Comparison of ENCODE assay signal across 12 mouse cellular contexts in genomic region chr19:32194074-32194473, GRCm38 (mm10).
"Had no signal": no experiment of that assay in that cellular context is flagged by ENCODE, and none has a peak within 500 bp of the region (broad histone marks: within the 10 kb centered on the region; RNA-seq: fewer than 3 reads in every experiment).

No protein-coding gene starts in this region.

- H3K27ac ChIP-seq: intestine, embryonic 15.5 days; layer of hippocampus, adult 2 months; limb, embryonic 10.5 days; liver, embryonic 15.5 days; midbrain, embryonic 13.5 days had no signal

- DNase-seq: kidney, postnatal 4 days; lung, adult 2 months; lung, postnatal 36 days; right cerebral cortex, postnatal 14 days; thymus, postnatal 36 days had no signal

- H3K36me3 ChIP-seq: intestine, embryonic 15.5 days; limb, embryonic 10.5 days; midbrain, embryonic 13.5 days had no signal

- H3K9me3 ChIP-seq: intestine, embryonic 15.5 days; limb, embryonic 10.5 days; liver, embryonic 15.5 days; midbrain, embryonic 13.5 days had no signal

- H3K4me1 ChIP-seq: intestine, embryonic 15.5 days had no signal

- H3K4me3 ChIP-seq: intestine, embryonic 15.5 days; layer of hippocampus, adult 2 months; limb, embryonic 10.5 days; liver, embryonic 15.5 days; midbrain, embryonic 13.5 days had no signal

- H3K27me3 ChIP-seq: intestine, embryonic 15.5 days; liver, embryonic 15.5 days; midbrain, embryonic 13.5 days had no signal

- ATAC-seq: intestine, embryonic 15.5 days; lung, postnatal 0 days; midbrain, embryonic 13.5 days had no signal

- H3K4me2 ChIP-seq: intestine, embryonic 15.5 days; liver, embryonic 11.5 days; liver, embryonic 15.5 days; midbrain, embryonic 13.5 days had no signal

- H3K9ac ChIP-seq: intestine, embryonic 15.5 days; liver, embryonic 15.5 days; midbrain, embryonic 13.5 days had no signal
